Mouse (Mus musculus): ENCODE results near the gene Vmn1r1. TPM values are rescaled to one million over a fixed set of nuclear protein-coding genes. Genes with fewer than 3 reads are reported as not detected.
"Not testable (repeated sequence)": the region's sequence is repeated elsewhere in the genome, so short reads cannot be mapped to it uniquely, and the experiment has no call there.

The Vmn1r1 gene
- not detected in 2 replicates for polyA plus RNA-seq (2012; ENCODE audit: insufficient read depth, insufficient read length, missing spikeins)

DNA sequence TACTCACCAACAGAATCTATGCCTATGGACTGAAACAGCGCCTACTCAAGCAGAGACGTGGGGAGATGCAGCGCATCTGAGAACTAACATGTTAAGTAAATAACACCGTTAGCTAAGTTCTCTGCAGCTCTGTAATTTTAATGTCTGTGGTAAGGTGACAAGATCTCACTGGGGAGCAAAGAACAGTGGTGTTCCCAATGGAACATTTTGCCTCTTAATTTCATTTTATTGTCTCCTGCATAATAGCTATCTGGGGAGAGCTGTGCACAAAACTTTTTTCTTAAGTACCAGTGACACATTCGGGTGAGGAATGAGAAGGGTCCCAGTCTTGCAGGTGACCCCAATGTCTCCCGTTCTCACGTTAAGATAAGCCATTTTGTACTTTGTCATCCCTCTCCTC is at the start of gene Vmn1r1:
Gene Vmn1r1 (minus strand): TSS at position 101 of the 400 bp plus-strand sequence.
- no peak within 1 kb of the TSS for H3K27ac ChIP-seq (ENCODE audit: insufficient read depth, low read depth, low read length)
- TF ChIP-seq POLR2A (IDR thresholded peaks at IDR 0.05; ENCODE audit: borderline replicate concordance, low read depth, low read length): no peak
- TF ChIP-seq CTCF (IDR thresholded peaks at IDR 0.05; ENCODE audit: low read depth, low read length): no peak

DNA sequence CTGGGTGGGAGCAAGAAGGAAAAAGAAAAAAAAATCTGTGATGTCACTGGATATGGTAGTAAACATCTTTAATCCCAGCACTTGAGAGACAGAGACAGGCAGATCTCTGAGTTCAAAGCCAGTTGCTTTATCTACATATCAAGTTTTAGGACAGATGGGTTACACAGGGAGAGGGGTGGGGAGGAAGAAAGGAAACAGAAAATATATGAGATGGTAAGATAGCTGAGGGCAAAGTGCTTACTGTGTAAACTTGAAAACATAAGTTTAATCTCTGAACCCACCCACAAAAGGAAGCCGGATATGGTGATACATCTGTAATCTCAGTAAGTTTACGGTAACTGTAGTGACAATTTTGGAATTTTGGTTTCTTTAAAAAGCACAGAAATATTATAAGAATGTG is 46.0 kb upstream of the Vmn1r1 start:
- TF ChIP-seq POLR2A (IDR thresholded peaks at IDR 0.05; ENCODE audit: borderline replicate concordance, low read depth, low read length) (no peak), CTCF (IDR thresholded peaks at IDR 0.05; ENCODE audit: low read depth, low read length) (no peak)
- no peak overlapping the region for H3K27ac ChIP-seq (ENCODE audit: insufficient read depth, low read depth, low read length)

More for the DNA sequence above, at the start of gene Vmn1r1:
- Histone ChIP-seq H3K4me1 (ENCODE audit: control insufficient read depth, insufficient read depth, low read length) (no peaks in the 10 kb centered on the region), H3K4me3 (ENCODE audit: insufficient read depth, low read length) (no peak within 1 kb of the TSS)

DNA sequence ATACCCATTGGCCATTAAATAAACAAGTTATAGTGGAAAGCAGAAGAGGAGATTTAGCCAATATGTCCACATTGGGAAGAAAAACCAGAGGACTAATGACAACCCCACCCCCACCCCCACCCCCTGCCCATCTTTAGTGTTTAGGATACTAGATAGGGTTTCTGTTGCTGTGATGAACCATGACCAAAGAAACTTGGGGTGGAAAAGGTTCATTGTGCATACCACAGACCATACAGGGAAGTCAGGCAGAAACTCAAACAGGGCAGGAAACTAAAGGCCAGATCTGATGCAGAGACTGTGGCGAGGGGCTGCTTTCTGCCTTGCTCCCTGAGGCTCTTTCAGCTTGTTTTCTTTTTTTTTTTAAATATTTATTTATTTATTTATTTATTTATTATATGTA is 28.3 kb upstream of the Vmn1r1 start:
- TF ChIP-seq CTCF (IDR thresholded peaks at IDR 0.05; ENCODE audit: low read depth, low read length) (no peak), POLR2A (IDR thresholded peaks at IDR 0.05; ENCODE audit: borderline replicate concordance, low read depth, low read length) (no peak)
- Histone ChIP-seq H3K4me1 (ENCODE audit: control insufficient read depth, insufficient read depth, low read length) (no peaks in the 10 kb centered on the region), H3K4me3 (ENCODE audit: insufficient read depth, low read length) (no peak overlapping the region), H3K27ac (ENCODE audit: insufficient read depth, low read depth, low read length) (no peak overlapping the region)

More for the DNA sequence above, 46.0 kb upstream of the Vmn1r1 start:
- no peaks in the 10 kb centered on the region for H3K4me1 ChIP-seq (ENCODE audit: control insufficient read depth, insufficient read depth, low read length)
- no peak overlapping the region for H3K4me3 ChIP-seq (ENCODE audit: insufficient read depth, low read length)

DNA sequence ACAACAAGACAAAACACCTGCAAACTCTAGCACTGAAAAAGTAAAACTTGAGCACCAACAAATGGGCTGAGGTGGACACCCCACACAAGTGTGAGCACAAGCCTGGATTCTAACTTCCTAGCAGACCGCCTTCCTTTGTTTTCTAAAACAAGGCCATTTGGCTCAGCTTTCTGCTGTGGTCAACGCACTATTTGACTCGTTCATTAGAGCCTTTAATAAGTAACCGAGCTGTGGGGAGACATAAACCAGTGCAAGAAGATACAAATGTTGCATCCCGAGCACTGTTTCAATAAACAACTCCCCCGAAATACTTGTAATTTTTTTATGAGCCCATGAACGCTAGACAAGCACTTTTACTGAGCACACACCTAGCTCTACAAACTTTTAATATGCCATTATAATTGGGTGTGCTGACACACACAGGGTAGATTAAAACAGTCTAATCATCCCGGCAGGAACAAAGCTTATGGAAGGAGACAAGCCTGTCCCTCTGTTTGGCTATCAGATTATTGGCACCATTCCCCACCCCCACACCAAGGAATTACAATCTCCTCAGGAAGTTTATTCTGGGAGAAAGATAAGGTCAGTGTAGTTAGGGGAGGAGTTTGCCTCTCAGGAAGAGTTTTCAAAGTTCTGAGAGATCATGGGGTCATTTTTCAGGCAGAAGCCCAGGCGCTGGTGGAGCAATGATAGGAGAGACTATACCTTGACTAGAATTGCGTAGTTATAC is 27.7 kb upstream of the Vmn1r1 start:
- no peak overlapping the region for H3K4me3 ChIP-seq (ENCODE audit: insufficient read depth, low read length)
- no peaks in the 10 kb centered on the region for H3K4me1 ChIP-seq (ENCODE audit: control insufficient read depth, insufficient read depth, low read length)
- TF ChIP-seq CTCF (IDR thresholded peaks at IDR 0.05; ENCODE audit: low read depth, low read length) (no peak), POLR2A (IDR thresholded peaks at IDR 0.05; ENCODE audit: borderline replicate concordance, low read depth, low read length) (no peak)
- no peak overlapping the region for H3K27ac ChIP-seq (ENCODE audit: insufficient read depth, low read depth, low read length)

DNA sequence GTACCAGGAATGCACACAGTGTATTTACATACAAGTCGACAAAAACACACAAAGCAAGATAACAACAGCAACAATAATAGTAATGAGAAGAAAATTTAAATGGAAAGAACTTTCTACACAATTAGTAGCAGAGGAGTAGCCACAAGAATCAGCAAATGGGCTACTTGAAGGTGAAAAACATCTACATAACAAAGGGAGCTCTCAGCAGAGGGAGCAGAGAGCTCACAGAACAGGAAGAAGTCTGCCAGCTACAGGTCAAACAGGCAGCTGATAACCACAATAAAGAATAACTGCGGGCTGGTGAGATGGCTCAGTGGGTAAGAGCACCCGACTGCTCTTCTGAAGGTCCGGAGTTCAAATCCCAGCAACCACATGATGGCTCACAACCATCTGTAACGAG is 26.9 kb upstream of the Vmn1r1 start:
- Histone ChIP-seq H3K4me3 (ENCODE audit: insufficient read depth, low read length) (no peak overlapping the region), H3K4me1 (ENCODE audit: control insufficient read depth, insufficient read depth, low read length) (no peaks in the 10 kb centered on the region), H3K27ac (ENCODE audit: insufficient read depth, low read depth, low read length) (no peak overlapping the region)
- TF ChIP-seq POLR2A (IDR thresholded peaks at IDR 0.05; ENCODE audit: borderline replicate concordance, low read depth, low read length): no peak
- no peak for TF ChIP-seq CTCF (IDR thresholded peaks at IDR 0.05; ENCODE audit: low read depth, low read length)

DNA sequence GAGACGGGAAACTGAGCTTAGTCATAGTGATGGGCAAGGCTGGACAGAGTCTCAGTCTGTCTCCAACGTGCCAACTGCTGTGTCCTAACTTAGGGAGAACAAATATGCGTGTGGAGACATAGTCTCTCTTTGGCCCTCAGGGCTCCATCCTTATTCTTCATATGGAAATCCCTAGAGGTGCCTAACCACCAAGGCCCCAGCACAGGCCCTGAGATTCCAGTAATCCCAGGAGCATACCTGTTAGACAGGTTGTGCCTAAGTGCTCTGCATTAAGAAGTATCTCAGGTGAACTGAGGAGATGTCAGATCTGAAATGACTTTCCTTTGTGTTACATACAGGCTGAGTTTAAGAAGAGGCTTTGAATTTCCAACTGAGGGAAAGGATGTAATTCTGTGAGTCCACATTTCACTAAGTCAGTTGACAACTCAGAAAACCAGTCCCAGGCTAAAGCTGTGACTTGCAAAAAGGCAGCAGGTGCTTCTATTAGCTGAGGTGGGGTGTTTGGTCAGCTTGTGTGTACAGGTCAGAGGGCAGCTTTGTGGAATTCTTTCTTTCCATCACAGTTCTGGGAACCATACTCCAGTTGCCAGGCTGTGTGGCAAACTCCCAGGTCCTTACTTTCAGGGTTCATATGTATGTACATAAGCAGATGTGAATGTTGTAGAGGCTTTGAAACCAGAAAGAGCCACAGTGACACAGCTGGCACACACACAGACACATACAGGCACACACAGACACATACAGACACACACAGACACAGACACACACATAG is 25.6 kb upstream of the Vmn1r1 start:
- H3K4me3 ChIP-seq (ENCODE audit: insufficient read depth, low read length): no peak overlapping the region
- H3K27ac ChIP-seq (ENCODE audit: insufficient read depth, low read depth, low read length): no peak overlapping the region
- no peaks in the 10 kb centered on the region for H3K4me1 ChIP-seq (ENCODE audit: control insufficient read depth, insufficient read depth, low read length)
- no peak for TF ChIP-seq CTCF (IDR thresholded peaks at IDR 0.05; ENCODE audit: low read depth, low read length)
- TF ChIP-seq POLR2A (IDR thresholded peaks at IDR 0.05; ENCODE audit: borderline replicate concordance, low read depth, low read length): no peak

DNA sequence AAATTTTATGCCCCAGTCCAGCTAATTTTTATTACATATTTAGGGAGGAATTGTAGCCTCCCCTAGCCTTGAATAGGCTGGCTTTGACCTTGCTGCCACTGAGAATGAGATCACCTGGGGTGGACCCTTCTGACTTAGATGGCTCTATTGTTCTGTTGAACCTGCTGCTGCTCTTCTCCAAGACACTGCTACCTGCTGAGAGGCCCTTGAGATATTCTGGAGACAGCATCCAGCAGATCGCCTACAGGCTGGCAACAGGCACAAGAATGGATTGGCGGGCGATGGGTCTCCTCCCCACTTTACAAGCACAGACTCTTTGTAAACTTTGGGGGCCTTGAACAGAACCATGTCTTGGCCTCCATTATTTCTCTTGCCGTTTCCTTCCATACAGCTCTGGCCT is 18.2 kb upstream of the Vmn1r1 start:
- not testable (repeated sequence) for H3K4me1 ChIP-seq (ENCODE audit: control insufficient read depth, insufficient read depth, low read length); H3K4me3 ChIP-seq (ENCODE audit: insufficient read depth, low read length); H3K27ac ChIP-seq (ENCODE audit: insufficient read depth, low read depth, low read length)

DNA sequence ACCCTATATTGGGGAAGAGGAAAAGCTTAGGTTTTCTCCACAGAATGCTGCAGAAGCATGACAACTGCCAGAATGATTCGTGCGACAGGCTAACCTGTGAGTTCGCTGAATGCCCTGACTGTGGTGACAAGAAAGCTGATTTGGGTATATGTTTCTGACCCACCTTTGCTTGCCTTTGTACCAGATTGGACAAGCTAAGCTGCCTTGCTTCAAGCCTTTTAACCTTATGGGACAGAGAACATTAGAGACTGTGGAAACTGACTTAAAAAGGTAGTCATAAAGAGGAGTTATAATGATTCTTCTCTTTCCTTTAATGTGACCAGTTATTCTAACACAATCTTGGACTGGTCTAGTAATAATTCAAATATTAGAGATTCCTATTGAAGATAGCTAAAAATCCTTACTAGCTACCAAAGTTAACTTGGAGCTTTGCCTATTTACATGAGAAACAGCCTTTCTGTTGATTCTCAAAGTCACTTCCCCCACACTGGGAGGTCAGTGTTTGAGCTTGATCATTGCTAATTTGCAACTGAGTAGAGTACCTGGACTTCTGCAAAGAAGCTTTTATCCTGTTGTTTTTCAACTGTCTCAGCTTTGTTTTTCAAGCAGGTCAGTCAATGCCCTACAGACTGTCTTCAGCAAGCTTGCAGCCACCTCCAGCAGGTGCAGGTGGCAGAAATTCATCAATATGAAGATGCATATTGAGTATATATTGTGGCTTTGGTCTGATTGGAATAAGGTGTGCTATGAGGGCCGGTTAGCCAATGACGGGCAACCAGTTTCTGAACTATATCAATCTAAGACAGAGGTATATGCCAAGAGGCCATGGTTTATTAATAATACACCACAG is 17.4 kb upstream of the Vmn1r1 start:
- H3K27ac ChIP-seq (ENCODE audit: insufficient read depth, low read depth, low read length): no peak overlapping the region
- no peak overlapping the region for H3K4me3 ChIP-seq (ENCODE audit: insufficient read depth, low read length)
- no peak for TF ChIP-seq POLR2A (IDR thresholded peaks at IDR 0.05; ENCODE audit: borderline replicate concordance, low read depth, low read length)
- TF ChIP-seq CTCF (IDR thresholded peaks at IDR 0.05; ENCODE audit: low read depth, low read length): no peak

DNA sequence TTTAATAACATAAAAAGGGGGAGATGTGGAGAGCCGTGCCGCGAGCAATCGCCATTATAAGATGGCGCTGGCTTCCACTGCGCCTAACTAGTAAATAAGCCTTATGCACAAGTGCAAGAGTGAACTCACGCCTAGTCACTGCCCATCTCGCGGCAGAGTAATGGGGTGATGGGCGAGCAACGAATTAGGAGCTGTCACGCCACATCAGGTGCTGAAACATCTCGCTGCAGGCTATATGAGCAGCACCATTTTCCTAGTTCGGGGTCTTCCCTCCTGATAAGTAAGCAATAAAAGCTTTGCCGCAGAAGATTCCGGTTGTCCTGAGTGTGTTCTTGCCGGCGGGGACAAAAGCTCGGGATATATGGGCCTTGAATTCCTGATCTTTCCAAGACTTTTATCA is 12.7 kb upstream of the Vmn1r1 start:
- H3K27ac ChIP-seq (ENCODE audit: insufficient read depth, low read depth, low read length); H3K4me1 ChIP-seq (ENCODE audit: control insufficient read depth, insufficient read depth, low read length); H3K4me3 ChIP-seq (ENCODE audit: insufficient read depth, low read length): not testable (repeated sequence)

More for the DNA sequence above, 17.4 kb upstream of the Vmn1r1 start:
- no peaks in the 10 kb centered on the region for H3K4me1 ChIP-seq (ENCODE audit: control insufficient read depth, insufficient read depth, low read length)

DNA sequence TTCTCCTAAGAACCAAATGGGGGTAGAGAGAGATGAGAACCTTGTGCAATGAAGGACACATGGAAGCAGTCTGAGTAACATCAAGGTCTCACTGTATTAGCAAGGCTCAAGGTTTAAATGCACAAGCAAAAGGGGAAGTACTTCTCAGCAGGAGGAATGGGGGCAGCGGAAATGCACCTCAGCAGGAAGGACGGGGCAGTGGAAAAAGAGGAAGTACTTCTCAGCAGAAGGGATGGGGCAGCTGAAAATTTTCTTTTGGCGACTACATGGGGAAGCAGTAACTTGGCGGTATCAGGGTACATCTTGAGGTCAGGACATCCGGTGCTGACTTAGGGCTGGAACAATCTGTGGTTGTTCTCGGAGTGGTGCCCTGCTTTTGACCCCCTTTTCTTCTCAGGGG is 5.9 kb upstream of the Vmn1r1 start:
- not testable (repeated sequence) for H3K4me1 ChIP-seq (ENCODE audit: control insufficient read depth, insufficient read depth, low read length); H3K27ac ChIP-seq (ENCODE audit: insufficient read depth, low read depth, low read length); H3K4me3 ChIP-seq (ENCODE audit: insufficient read depth, low read length)
